Mouse (Mus musculus) 3T3-L1 (cell line): Measurements from ENCODE around the gene S100a1.

Experiments used
- DNase-seq: peaks from one replicate; pipeline ENCODE4 v3.0.0-alpha.2; 2015; ENCODE audit warnings: low read depth, low spot score

The S100a1 gene

DNA sequence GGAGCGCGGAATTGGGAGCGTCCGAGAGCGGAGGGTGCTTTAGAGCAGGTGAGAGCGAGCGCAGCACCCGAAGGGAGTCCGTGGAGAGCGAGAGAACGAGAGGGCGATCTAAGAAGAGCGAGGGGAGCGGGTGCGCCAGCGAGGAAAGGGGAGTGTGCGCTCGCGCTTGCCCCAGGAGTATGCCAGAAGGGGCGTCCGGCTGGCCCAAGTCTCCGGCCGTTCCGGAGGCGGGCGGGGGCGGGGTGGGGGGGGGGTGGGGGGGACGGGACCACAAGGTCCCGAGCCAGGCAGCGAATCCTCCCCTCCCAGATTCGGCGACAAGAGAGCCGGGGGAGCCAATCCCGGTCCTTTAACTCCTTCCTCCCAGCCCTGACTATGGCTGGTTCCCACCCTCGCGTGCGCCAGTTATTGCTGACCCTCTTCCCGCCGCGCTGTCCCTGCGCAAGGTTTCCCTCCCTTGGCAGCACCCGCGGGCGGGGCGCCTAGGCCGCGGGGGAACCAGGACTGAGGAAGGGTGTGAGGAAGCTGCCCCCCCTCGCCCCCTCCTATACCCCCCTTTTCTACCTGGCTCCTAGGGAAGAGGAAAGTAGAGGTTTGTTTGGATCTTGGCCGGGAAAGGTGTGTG, 48.4 kb downstream of the S100a1 start, which contains the start of gene Npr1:
TSS of gene Npr1 (minus strand) at position 181 of the 625 bp plus-strand sequence.
- DNase-seq = no peak

DNA sequence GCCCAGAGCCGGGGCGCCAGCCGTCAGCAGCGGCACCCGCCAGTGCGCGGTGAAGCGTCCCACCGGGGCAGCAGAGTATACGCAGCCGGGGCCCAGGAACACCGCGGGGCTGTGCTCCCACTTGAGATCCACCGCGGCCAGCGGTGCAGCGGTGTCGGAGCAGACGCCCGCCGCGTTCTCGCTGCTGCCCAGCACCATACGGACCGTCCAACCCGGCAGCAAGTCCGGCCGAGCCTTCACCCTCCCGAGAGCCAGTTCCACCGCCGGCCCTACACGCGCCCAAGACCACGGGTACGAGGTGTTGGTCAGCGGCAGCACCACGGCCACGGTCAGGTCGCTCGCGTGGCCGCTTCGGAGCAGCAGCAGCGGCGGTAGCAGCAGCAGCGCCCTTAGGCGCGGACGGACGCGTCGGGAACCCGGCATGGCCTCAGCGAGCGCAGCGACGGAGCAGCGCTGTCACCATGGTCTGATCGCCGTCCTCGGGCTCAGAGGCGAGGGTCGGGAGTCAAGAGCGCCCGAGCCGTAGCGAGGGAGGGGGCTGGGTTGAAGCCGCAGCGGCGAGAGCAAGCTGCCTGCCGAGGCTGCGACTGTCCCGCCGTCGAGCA, 49.0 kb downstream of the S100a1 start:
- DNase-seq = no peak

DNA sequence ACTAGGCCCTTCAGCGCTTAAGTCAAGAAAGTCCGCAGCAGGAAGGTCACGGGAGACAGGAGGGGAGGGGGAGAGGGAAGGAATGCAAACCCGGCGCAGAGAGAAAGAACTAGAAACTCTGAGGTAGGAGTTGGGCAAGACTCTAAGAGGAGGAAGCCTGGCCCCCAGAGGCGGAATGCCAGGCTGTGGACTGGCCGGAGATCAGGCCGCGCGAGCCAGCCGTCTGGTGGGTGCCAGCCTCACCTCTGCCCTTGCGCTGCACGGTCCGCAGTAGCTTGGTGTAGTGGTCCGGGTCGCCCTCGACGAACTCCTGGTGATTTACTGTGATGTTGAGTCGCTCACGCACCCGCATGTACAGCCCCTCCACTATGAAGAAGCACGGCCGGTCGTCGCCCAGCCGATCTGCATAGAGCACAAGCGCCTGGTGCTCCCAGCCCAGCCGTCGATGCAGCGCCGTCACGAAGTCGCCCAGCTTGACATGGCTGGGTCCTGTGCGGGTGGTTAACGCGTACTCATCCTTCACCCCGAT, 49.6 kb downstream of the S100a1 start:
- DNase-seq = no peak

DNA sequence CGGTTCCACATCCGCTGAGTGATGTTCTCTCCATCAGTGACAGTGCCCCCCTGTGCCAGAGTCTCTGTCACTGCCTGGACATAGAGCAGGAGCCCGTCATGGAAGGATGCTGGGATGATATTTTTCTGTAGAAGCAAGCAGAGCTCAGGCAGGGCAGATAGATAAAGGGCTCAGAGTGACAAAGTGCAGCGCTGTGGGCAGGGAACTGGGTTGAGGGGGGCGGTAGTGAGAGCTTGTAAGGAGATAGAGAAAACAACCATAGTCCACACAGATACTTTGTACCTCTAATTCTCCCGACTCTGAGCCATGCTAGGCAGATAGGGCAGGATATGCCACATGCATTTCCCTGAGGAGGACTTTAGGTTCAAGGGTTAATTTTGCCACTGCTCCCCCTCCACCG, 51.6 kb downstream of the S100a1 start:
- no peak for DNase-seq

DNA sequence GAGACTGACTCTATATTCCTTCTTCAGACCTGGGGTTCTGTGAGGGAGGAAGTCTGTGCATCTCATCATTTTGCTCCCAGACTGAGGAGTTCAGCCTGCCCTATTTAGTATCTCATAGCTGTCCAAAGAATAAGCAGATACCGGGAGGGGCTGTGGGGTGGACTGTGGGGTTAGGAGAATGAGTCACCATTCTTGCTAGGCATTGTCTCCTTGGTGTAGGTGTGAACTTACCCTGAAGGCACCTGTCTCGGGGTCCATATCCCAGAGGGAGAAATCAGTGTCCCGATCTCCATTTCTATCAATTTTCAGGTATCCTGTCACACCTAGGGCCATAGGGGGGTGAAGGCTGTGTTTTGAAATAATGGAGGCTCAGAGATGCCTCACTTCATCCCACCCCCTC, 52.3 kb downstream of the S100a1 start:
- no peak for DNase-seq
